Mouse (Mus musculus): ENCODE data around the gene Gns.

DNA sequence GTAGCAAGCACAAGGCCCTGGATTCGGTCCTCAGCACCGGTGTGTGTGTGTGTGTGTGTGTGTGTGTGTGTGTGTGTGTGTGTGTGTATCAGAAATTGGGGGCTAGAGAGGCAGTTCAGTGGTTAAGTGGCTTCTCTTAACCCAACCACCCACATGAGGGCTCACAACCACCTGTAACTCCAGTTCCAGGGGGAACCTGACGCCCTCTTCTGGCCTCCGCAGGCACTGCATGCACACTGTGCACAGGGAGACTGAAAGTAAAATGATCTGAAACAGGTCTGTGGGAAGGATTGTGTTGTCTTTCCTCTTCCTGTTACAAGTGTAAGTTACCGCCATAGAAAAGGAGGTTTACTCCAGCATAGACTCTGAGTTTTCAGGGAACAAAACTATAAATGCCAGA, 62.2 kb downstream of the Gns start:
- TF ChIP-seq CTCF (IDR thresholded peaks at IDR 0.05; ENCODE audit: low read depth): peak; percentile 82
- no peak for TF ChIP-seq EP300 (IDR thresholded peaks at IDR 0.05; ENCODE audit: low read depth)

Measured in liver, embryonic 14.5 days (tissue).